ENCODE assay signal across 10 mouse cellular contexts in genomic region chr9:95089050-95089449, GRCm38 (mm10).
DNase-seq lines count a peak whose midpoint lies in the region; ATAC-seq and TF ChIP-seq lines count a peak whose summit lies in the region.
"Had no signal": no experiment of that assay in that cellular context is flagged by ENCODE, and none has a peak within 500 bp of the region (broad histone marks: within the 10 kb centered on the region; RNA-seq: fewer than 3 reads in every experiment).

No protein-coding gene starts in this region.

- H3K4me1 ChIP-seq in ES-E14 (ENCODE audit: control insufficient read depth in 2 of 2, insufficient read depth in 2 of 2, low read length in 2 of 2, poor library complexity in 1 of 2) = no peaks in the 10 kb centered on the region; a peak in 1 of 4 replicates
- peaks cover 17% of the 10 kb centered on the region for H3K4me1 ChIP-seq in forebrain, embryonic 13.5 days
- H3K4me1 ChIP-seq: intestine, embryonic 15.5 days; lung, embryonic 15.5 days had no signal

- H3K4me2 ChIP-seq in forebrain, embryonic 13.5 days = no peak overlapping the region
- H3K4me2 ChIP-seq: intestine, embryonic 15.5 days; lung, embryonic 15.5 days had no signal

- WGBS in forebrain, embryonic 13.5 days = 6% methylated on average over 6 of the region's 6 CpGs

- DNase-seq in heart, adult 11 months = peak; percentile 73
- no peak for DNase-seq in heart, adult 8-10 months (ENCODE audit: low spot score)
- DNase-seq in ES-E14 (ENCODE audit: low read depth, low spot score) = peak; percentile 11
- peak; percentile 58 to 83 for DNase-seq in left cerebral cortex, postnatal 14 days (ENCODE audit: low spot score in 2 of 2)
- no peak for DNase-seq in gastrocnemius, postnatal 25 days
- DNase-seq in heart, adult 18-20 months = no peak

- intact Hi-C loops in left cerebral cortex, postnatal 14 days (cut with DNase I) = no loop called here

- peak; percentile 28; the same call in 1 of the 2 replicates for ATAC-seq in forebrain, embryonic 13.5 days
- ATAC-seq in erythroid progenitor cell, adult 5-6 weeks (replicated peaks; ENCODE audit: low FRiP score, poor library complexity, severe bottlenecking) = no peak
- ATAC-seq: intestine, embryonic 15.5 days had no signal

- H3K36me3 ChIP-seq in ES-E14 (ENCODE audit: control insufficient read depth, insufficient read depth, low read length, poor library complexity, severe bottlenecking) = no peaks in the 10 kb centered on the region
- H3K36me3 ChIP-seq in forebrain, embryonic 13.5 days (ENCODE audit: poor library complexity, severe bottlenecking) = no peaks in the 10 kb centered on the region
- H3K36me3 ChIP-seq: intestine, embryonic 15.5 days; lung, embryonic 15.5 days had no signal

- H3K27ac ChIP-seq in ES-E14 (ENCODE audit: insufficient read depth, low read depth, low read length, poor library complexity, severe bottlenecking) = no peak overlapping the region
- no peak overlapping the region for H3K27ac ChIP-seq in forebrain, embryonic 13.5 days
- H3K27ac ChIP-seq: intestine, embryonic 15.5 days; lung, embryonic 15.5 days had no signal

- no peaks in the 10 kb centered on the region for H3K9me3 ChIP-seq in ES-E14 (ENCODE audit: control insufficient read depth, insufficient read depth, low read depth, low read length)
- no peaks in the 10 kb centered on the region for H3K9me3 ChIP-seq in forebrain, embryonic 13.5 days (replicated peaks)
- H3K9me3 ChIP-seq: intestine, embryonic 15.5 days; lung, embryonic 15.5 days had no signal

- no peak overlapping the region for H3K9ac ChIP-seq in ES-E14 (ENCODE audit: insufficient read depth, low read depth, low read length, poor library complexity, severe bottlenecking)
- no peak overlapping the region for H3K9ac ChIP-seq in forebrain, embryonic 13.5 days
- H3K9ac ChIP-seq: intestine, embryonic 15.5 days; lung, embryonic 15.5 days had no signal

- in situ Hi-C loops in ES-E14 (cut with MboI; ENCODE audit: low sequenced_read_pairs in 2 of 2, unreplicated experiment in 2 of 2) = no loop called here

- H3K27me3 ChIP-seq in forebrain, embryonic 13.5 days = no peaks in the 10 kb centered on the region
- H3K27me3 ChIP-seq: intestine, embryonic 15.5 days; lung, embryonic 15.5 days had no signal

- H3K4me3 ChIP-seq in ES-E14 (ENCODE audit: insufficient read depth in 1 of 2, low read depth in 1 of 2, low read length in 2 of 2, poor library complexity in 1 of 2, severe bottlenecking in 1 of 2) = no peak overlapping the region
- H3K4me3 ChIP-seq in forebrain, embryonic 13.5 days = no peak overlapping the region
- H3K4me3 ChIP-seq: intestine, embryonic 15.5 days; lung, embryonic 15.5 days had no signal

TF ChIP-seq in ES-E14, 5 proteins besides CTCF, POLR2A, EP300 and RAD21:
- TF ChIP-seq MAFK (IDR thresholded peaks at IDR 0.05; ENCODE audit: insufficient read depth, low read depth, low read length) (no peak), HCFC1 (IDR thresholded peaks at IDR 0.05; ENCODE audit: borderline replicate concordance, insufficient read depth, low read length) (no peak), ZNF384 (IDR thresholded peaks at IDR 0.05; ENCODE audit: low read depth, low read length) (no peak), CHD2 (IDR thresholded peaks at IDR 0.05; ENCODE audit: low read depth, low read length) (no peak), ZC3H11A (IDR thresholded peaks at IDR 0.05; ENCODE audit: borderline replicate concordance, low read depth, low read length) (no peak)
TF ChIP-seq in ES-E14: peak in this region for 0.

Comparison
In these comparisons a context has a peak if more than half of its experiments do, and no peak if none do; other contexts are left out.
1. DNase-seq: peak in heart, adult 11 months (single experiment), ES-E14 (single experiment) and left cerebral cortex, postnatal 14 days (2 of 2); none in heart, adult 8-10 months (single experiment), gastrocnemius, postnatal 25 days (single experiment) and heart, adult 18-20 months (0 of 2).